Mouse (Mus musculus) hindbrain, embryonic 12.5 days (tissue): ENCODE results near the gene Kazn. TPM values are rescaled to one million over a fixed set of nuclear protein-coding genes. Genes with fewer than 3 reads are reported as not detected.

ENCODE experiments used
- ATAC-seq: fragments of 200-750 bp; cut with Nextera tagmentation; 2 replicates; pipeline ENCODE4 v1.8.0; 2017; ENCODE audit warnings: moderate TSS enrichment; ENCODE audit not compliant: low FRiP score
- H3K27ac ChIP-seq: fragments of 300-500 bp; sonication (generic); 2 replicates; pipeline ENCODE4 v1.5.1; 2016; ENCODE audit warnings: mild to moderate bottlenecking
- H3K27me3 ChIP-seq: fragments of 300-500 bp; sonication (generic); 2 replicates; pipeline ENCODE4 v1.6.1; 2016; ENCODE audit warnings: mild to moderate bottlenecking
- H3K36me3 ChIP-seq: fragments of 300-500 bp; sonication (generic); 2 replicates; pipeline ENCODE4 v1.6.1; 2016; ENCODE audit warnings: mild to moderate bottlenecking
- H3K4me1 ChIP-seq: fragments of 300-500 bp; sonication (generic); 2 replicates; pipeline ENCODE4 v1.6.1; 2016
- H3K4me2 ChIP-seq: fragments of 300-500 bp; sonication (generic); replicated peaks from 2 replicates; pipeline ENCODE4 v1.6.1; 2016; ENCODE audit warnings: mild to moderate bottlenecking
- H3K4me3 ChIP-seq: fragments of 300-500 bp; sonication (generic); 2 replicates; pipeline ENCODE4 v1.5.1; 2016; ENCODE audit warnings: mild to moderate bottlenecking
- H3K9ac ChIP-seq: fragments of 300-500 bp; sonication (generic); 2 replicates; pipeline ENCODE4 v1.6.1; 2016; ENCODE audit warnings: mild to moderate bottlenecking, moderate library complexity
- H3K9me3 ChIP-seq: fragments of 300-500 bp; sonication (generic); replicated peaks from 2 replicates; pipeline ENCODE4 v1.6.1; 2016; ENCODE audit warnings: mild to moderate bottlenecking
- WGBS: fragments of 180-500 bp; shearing (Covaris S2); methylation state at CpG from one replicate; pipeline ENCODE4 v1.1.7; 2016; 5-methylcytosine and 5-hydroxymethylcytosine counted together
- polyA plus RNA-seq: library from polyadenylated mRNA; unstranded; fragments of >200 nt; fragmentation: Nextera tagmentation; extraction: Ambion mirVana; gene quantifications from 2 replicates; pipeline ENCODE4 v1.2.1, GENCODE M21; 2016

Kazn gene
- polyA plus RNA-seq, 1 experiment from 2014 or later: 20.6 TPM

DNA sequence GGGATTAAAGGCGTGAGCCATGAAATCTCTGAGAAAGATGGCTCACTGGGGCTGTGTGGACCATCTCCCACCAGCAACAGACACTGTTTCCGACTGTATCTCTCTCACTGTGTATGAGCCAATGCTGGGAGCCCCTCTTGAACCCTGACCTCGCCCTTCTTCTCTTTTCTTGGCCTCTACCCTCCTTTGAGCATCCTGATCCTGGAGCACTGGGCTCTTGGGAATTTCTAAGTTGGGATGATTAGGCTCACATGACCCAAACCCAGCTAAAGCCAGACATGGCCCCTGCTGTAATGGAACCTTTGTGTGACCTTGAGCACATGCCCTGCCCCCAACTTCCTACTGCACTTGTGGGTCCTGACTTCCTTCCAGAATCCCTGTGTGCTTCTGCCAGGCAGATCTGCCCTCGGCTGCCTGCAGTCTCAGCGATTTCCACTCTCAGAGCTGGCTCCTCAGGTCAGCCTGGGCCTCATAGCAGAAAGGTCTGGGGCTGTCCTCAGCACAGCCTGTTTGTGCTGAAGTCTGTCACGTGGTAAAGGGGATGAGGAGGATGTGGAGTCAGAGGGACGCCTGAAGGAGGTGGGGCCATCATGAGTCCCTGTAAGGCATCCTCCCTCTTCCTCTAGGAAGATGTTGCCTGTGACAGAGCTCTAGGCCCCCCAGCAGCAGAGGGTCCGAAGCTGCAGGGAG lies 86.3 kb downstream of the Kazn start:
- WGBS: 75% methylated on average over 8 of the region's 8 CpGs
- Histone ChIP-seq H3K4me2 (no peak overlapping the region), H3K27me3 (no peaks in the 10 kb centered on the region), H3K4me3 (no peak overlapping the region), H3K4me1 (peaks cover 7% of the 10 kb centered on the region; the same call in 1 of the 2 replicates), H3K9me3 (no peaks in the 10 kb centered on the region), H3K36me3 (peaks cover 7% of the 10 kb centered on the region), H3K27ac (no peak overlapping the region), H3K9ac (no peak overlapping the region)
- ATAC-seq: no peak

- no peaks in the 10 kb centered on the region for H3K27me3 ChIP-seq
- H3K4me2 ChIP-seq: no peak overlapping the region
- H3K4me1 ChIP-seq: peaks cover 7% of the 10 kb centered on the region; the same call in 1 of the 2 replicates
- no peaks in the 10 kb centered on the region for H3K9me3 ChIP-seq
- no peak overlapping the region for H3K27ac ChIP-seq
- H3K9ac ChIP-seq: no peak overlapping the region
- H3K4me3 ChIP-seq: no peak overlapping the region
- H3K36me3 ChIP-seq: peaks cover 26% of the 10 kb centered on the region
- ATAC-seq: no peak
- WGBS: 81% methylated on average over 2 of the region's 2 CpGs
Measured at GRCm38 (mm10) chr4:142150086-142150485, 89.1 kb downstream of the Kazn start.

GRCm38 (mm10) chr4:142149202-142149601 lies 90.0 kb downstream of the Kazn start:
- Histone ChIP-seq H3K27ac (no peak overlapping the region), H3K4me1 (peaks cover 4% of the 10 kb centered on the region; the same call in 1 of the 2 replicates), H3K4me2 (no peak overlapping the region), H3K4me3 (no peak overlapping the region), H3K36me3 (peaks cover 30% of the 10 kb centered on the region), H3K27me3 (no peaks in the 10 kb centered on the region), H3K9me3 (no peaks in the 10 kb centered on the region), H3K9ac (no peak overlapping the region)
- no peak for ATAC-seq
- WGBS: 74% methylated on average over 9 of the region's 9 CpGs

DNA sequence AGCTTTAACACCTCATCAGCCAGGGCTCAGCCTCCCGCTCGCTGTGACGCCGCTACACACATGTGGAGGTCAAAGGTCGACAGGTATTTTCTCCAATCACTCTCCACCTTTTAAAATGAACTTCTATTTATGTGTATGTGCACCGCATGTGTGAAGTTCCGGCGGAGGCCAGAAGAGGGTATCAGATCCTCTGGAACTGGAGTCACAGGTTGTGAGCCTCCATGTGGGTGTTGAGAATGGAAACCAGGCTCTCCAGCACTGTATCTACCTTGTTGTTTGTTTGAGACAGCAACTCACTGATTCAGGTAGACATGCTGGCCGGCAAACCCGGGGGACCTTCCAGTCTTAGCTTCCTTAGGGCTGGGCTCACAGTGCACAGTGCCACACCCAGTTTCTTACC lies 91.5 kb downstream of the Kazn start:
- WGBS: 96% methylated on average over 10 of the region's 10 CpGs
- no peak overlapping the region for H3K4me3 ChIP-seq

DNA sequence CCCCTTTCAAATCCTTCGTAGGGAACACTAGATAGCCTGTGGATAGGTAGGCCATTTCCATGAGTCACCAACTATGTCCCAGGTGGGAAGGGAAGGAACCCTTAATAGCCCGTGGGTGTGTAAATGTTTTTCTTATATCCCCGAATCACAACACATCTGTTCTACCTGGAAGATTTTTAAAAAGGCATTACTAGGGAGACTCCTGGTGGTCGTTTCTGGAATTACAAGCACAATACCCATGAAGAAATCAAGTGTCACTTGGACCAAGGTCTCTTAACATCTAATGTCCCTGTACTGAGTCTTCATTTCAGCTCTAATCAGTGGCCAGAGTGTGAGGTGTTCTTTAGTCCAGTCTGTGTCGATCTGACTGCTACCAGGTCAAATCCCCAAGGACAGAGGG lies 95.1 kb downstream of the Kazn start:
- ATAC-seq: no peak
- H3K27me3 ChIP-seq: no peaks in the 10 kb centered on the region
- H3K9me3 ChIP-seq: no peaks in the 10 kb centered on the region
- H3K4me3 ChIP-seq: no peak overlapping the region
- H3K27ac ChIP-seq: no peak overlapping the region
- no peak overlapping the region for H3K4me2 ChIP-seq
- H3K4me1 ChIP-seq: no peaks in the 10 kb centered on the region
- no peak overlapping the region for H3K9ac ChIP-seq
- 50% methylated on average over 5 of the region's 5 CpGs for WGBS
- peaks cover 43% of the 10 kb centered on the region for H3K36me3 ChIP-seq

More for the DNA sequence above, 91.5 kb downstream of the Kazn start:
- no peaks in the 10 kb centered on the region for H3K27me3 ChIP-seq
- H3K9me3 ChIP-seq: no peaks in the 10 kb centered on the region
- H3K9ac ChIP-seq: no peak overlapping the region
- no peak overlapping the region for H3K27ac ChIP-seq
- no peaks in the 10 kb centered on the region for H3K4me1 ChIP-seq
- ATAC-seq: no peak
- peaks cover 32% of the 10 kb centered on the region for H3K36me3 ChIP-seq
- H3K4me2 ChIP-seq: no peak overlapping the region

- Histone ChIP-seq H3K4me1 (peaks cover 8% of the 10 kb centered on the region), H3K9ac (no peak overlapping the region), H3K27ac (no peak overlapping the region), H3K36me3 (peaks cover 40% of the 10 kb centered on the region), H3K9me3 (no peaks in the 10 kb centered on the region), H3K27me3 (no peaks in the 10 kb centered on the region), H3K4me3 (no peak overlapping the region), H3K4me2 (no peak overlapping the region)
- 88% methylated on average over 6 of the region's 6 CpGs for WGBS
- ATAC-seq: no peak
Measured at GRCm38 (mm10) chr4:142143290-142143689, 95.9 kb downstream of the Kazn start.

DNA sequence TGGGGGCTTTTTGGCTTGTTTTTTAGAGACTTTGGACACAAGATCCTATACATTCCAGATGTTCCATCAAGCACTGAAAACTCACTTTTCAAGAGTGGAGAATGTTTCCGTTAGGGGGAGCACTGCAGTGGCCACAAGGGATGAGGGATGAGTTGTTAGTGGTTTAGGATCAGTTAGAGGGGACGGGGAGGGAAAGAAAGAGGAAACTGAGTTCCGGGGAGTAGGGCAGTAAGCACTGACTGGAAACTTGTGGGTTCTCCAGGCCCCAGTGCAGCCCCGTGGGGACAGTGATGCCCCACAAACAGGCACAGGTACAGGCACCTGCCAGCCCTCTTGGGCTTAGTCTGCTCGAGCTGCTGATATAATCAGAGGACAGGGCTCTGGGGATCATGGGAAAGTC lies 99.5 kb downstream of the Kazn start:
- H3K4me3 ChIP-seq: no peak overlapping the region
- H3K36me3 ChIP-seq: peaks cover 16% of the 10 kb centered on the region
- H3K27ac ChIP-seq: no peak overlapping the region
- no peak for ATAC-seq
- 79% methylated on average over 5 of the region's 5 CpGs for WGBS
- H3K27me3 ChIP-seq: no peaks in the 10 kb centered on the region
- no peak overlapping the region for H3K9ac ChIP-seq
- H3K9me3 ChIP-seq: no peaks in the 10 kb centered on the region
- H3K4me1 ChIP-seq: peaks cover 14% of the 10 kb centered on the region
- H3K4me2 ChIP-seq: no peak overlapping the region

GRCm38 (mm10) chr4:142138356-142139099 lies 100.7 kb downstream of the Kazn start:
- peaks cover 14% of the 10 kb centered on the region for H3K4me1 ChIP-seq
- ATAC-seq: peak; percentile 21; the same call in 1 of the 2 replicates
- 14% methylated on average over 9 of the region's 9 CpGs for WGBS
- no peaks in the 10 kb centered on the region for H3K9me3 ChIP-seq
- no peaks in the 10 kb centered on the region for H3K27me3 ChIP-seq
- H3K4me2 ChIP-seq: no peak overlapping the region
- peaks cover 13% of the 10 kb centered on the region; the same call in 1 of the 2 replicates for H3K36me3 ChIP-seq
- H3K4me3 ChIP-seq: no peak overlapping the region
- H3K9ac ChIP-seq: no peak overlapping the region
- H3K27ac ChIP-seq: peak overlapping the region; percentile 57; the same call in 1 of the 2 replicates

DNA sequence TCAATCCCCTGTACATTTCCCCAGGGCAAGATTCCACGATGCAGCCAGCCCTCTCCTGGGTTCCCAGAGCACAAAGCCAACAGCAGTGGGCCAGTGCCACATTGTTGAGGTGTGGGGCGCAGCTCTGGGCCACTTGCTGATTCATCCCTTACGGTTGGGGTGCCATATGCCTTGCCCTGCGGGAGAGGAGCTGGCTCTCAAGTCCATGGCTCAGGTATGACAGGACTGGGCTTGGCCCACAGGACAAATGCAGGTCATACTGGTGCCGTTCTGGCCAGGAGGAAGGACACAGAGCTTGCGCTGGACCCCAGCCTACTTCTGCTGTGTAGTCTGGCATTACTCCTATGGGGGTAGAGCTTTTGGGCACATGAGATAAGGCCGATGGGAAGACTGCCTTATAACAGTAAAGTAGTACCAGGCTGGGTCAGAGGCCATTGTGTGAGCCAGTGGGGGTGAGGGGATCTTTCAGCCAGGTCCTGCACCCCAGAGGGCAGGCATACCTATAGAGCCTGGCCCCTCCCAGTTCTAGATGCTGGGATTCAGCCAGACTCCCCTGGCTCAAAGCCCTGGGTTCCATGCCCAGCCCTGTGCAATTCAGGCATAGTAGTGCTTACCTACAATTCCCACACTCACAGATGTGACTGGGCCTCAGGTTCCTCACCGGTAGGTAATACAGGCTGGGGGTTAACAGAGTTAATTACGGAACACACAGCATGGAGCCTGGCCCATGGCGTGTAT lies 102.3 kb downstream of the Kazn start:
- WGBS: 92% methylated on average over 10 of the region's 10 CpGs
- Histone ChIP-seq H3K4me2 (no peak overlapping the region), H3K9me3 (no peaks in the 10 kb centered on the region), H3K27ac (no peak overlapping the region), H3K36me3 (peaks cover 6% of the 10 kb centered on the region; the same call in 1 of the 2 replicates), H3K9ac (no peak overlapping the region), H3K4me1 (peaks cover 14% of the 10 kb centered on the region), H3K4me3 (no peak overlapping the region), H3K27me3 (no peaks in the 10 kb centered on the region)
- ATAC-seq: no peak

- peaks cover 17% of the 10 kb centered on the region for H3K4me1 ChIP-seq
- no peak overlapping the region for H3K27ac ChIP-seq
- H3K9me3 ChIP-seq: no peaks in the 10 kb centered on the region
- H3K27me3 ChIP-seq: no peaks in the 10 kb centered on the region
- ATAC-seq: no peak
- no peaks in the 10 kb centered on the region for H3K36me3 ChIP-seq
- no peak overlapping the region for H3K4me3 ChIP-seq
- H3K9ac ChIP-seq: no peak overlapping the region
- 86% methylated on average over 2 of the region's 2 CpGs for WGBS
- no peak overlapping the region for H3K4me2 ChIP-seq
Measured at GRCm38 (mm10) chr4:142135515-142135914, 103.7 kb downstream of the Kazn start.

DNA sequence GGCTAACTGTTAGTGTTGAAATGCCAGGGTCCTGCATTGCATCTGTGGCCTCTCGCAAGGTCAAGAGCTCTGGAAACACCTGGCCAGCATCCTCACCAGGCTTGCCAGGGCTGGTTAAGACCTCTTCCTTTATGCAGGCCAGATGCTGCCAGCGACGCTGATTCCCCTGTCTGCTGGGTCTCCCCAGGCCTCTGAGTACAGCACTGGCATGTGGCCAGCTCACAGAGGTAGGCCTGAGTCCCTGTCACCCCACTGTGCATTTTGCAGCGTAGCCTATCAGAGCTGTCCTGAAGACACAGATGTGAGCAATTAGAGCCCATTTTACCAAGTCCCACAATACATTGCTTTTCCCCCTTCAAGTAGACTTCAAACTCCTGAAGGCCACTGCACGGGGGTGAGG lies 109.0 kb downstream of the Kazn start:
- H3K9me3 ChIP-seq: no peaks in the 10 kb centered on the region
- WGBS: 53% methylated on average over 5 of the region's 5 CpGs
- no peak overlapping the region for H3K4me3 ChIP-seq
- peaks cover 10% of the 10 kb centered on the region for H3K4me1 ChIP-seq
- no peak overlapping the region for H3K4me2 ChIP-seq
- H3K9ac ChIP-seq: no peak overlapping the region
- no peaks in the 10 kb centered on the region for H3K36me3 ChIP-seq
- 0 out of 2 replicates have a peak, but pooled peaks have one; percentile 39 for ATAC-seq
- H3K27ac ChIP-seq: no peak overlapping the region
- no peaks in the 10 kb centered on the region for H3K27me3 ChIP-seq

DNA sequence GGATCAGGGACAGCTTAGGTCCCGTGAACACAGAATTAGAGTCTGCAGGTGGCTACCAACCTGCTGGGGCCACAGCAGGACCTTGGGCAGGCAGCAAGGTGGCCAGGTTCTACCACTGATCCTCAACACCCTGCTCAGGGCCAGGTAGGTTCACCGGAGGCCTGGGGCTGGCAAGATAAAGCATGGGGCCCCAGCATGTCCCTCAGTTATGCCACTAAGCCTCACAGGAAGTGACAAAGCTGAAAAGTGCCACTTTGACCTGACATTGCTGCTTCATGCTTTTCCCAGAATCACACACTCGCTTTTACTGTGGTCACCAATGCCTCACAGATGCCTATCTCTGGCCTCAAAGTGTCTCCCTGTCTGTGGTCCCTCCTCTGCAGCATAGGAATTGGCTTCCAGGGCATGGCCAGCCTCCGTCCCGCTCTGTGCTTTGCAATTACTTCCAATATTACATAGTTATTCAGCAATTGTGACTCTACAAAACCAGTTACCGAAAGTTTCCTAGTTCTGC lies 111.9 kb downstream of the Kazn start:
- no peaks in the 10 kb centered on the region for H3K36me3 ChIP-seq
- no peak overlapping the region for H3K4me2 ChIP-seq
- H3K27ac ChIP-seq: no peak overlapping the region
- no peaks in the 10 kb centered on the region for H3K27me3 ChIP-seq
- no peak overlapping the region for H3K9ac ChIP-seq
- H3K4me3 ChIP-seq: no peak overlapping the region
- no peak for ATAC-seq
- H3K9me3 ChIP-seq: no peaks in the 10 kb centered on the region
- 85% methylated on average over 6 of the region's 6 CpGs for WGBS
- H3K4me1 ChIP-seq: peaks cover 10% of the 10 kb centered on the region
